In genomic region chr6:99521038-99521640, GRCm38 (mm10) we compare ENCODE assay signal across 8 mouse cellular contexts. TPM values are rescaled to one million over a fixed set of nuclear protein-coding genes. Genes with fewer than 3 reads are reported as not detected.
A peak's percentile ranks its signal among the peaks of the same experiment; 100 is the strongest.
DNase-seq lines count a peak whose midpoint lies in the region; ATAC-seq and TF ChIP-seq lines count a peak whose summit lies in the region.

No protein-coding gene starts in this region.

- peaks cover 22% of the 10 kb centered on the region for H3K4me1 ChIP-seq in G1E (ENCODE audit: insufficient read depth, low read depth, low read length)
- 0 out of 2 replicates have a peak, but pooled peaks cover 3% of the 10 kb centered on the region for H3K4me1 ChIP-seq in hindbrain, embryonic 11.5 days (replicated peaks; ENCODE audit: control insufficient read depth, insufficient read depth, low read length)

- no peak for ATAC-seq in G1E (ENCODE audit: extremely low read depth, insufficient number of reproducible peaks, low FRiP score, poor library complexity, severe bottlenecking)
- peak; percentile 55 for ATAC-seq in hindbrain, embryonic 11.5 days (ENCODE audit: low FRiP score)
- ATAC-seq in megakaryocyte, adult 5-6 weeks (ENCODE audit: poor library complexity, severe bottlenecking) = peak; percentile 21

- intact Hi-C loops in left cerebral cortex, postnatal 10 days (cut with DNase I) = loop anchor here (5.0 to 10.0 kb wide), 4 partner anchors 81 to 996 kb away; no protein-coding TSS in a partner anchor

- peak; percentile 27 for DNase-seq in G1E (ENCODE audit: low spot score)
- peak; percentile 38 for DNase-seq in cerebellum, adult 11-12 months
- peak; percentile 62 for DNase-seq in forelimb bud, embryonic 11.5 days (ENCODE audit: low read depth, low spot score)
- DNase-seq in hindbrain, embryonic 11.5 days (ENCODE audit: low spot score) = peak; percentile 72
- peak; percentile 45 to 85 for DNase-seq in left cerebral cortex, postnatal 10 days (ENCODE audit: extremely low spot score in 1 of 2, low spot score in 2 of 2)
- peak; percentile 56 for DNase-seq in right cerebral cortex, postnatal 4 days
- DNase-seq in c-Kit-positive CD71-positive TER-119-positive erythroid progenitor cells, embryonic 14.5 days (ENCODE audit: low spot score) = no peak

- 0% methylated on average over 45 of the region's 54 CpGs for WGBS in hindbrain, embryonic 11.5 days

- peak overlapping the region; percentile 96 for H3K27ac ChIP-seq in hindbrain, embryonic 11.5 days (ENCODE audit: low read depth, low read length)

- TF ChIP-seq CTCF in G1E (IDR thresholded peaks at IDR 0.05; ENCODE audit: low read depth, low read length) = no peak

- H3K4me2 ChIP-seq in hindbrain, embryonic 11.5 days (replicated peaks; ENCODE audit: low read depth, low read length) = peak overlapping the region; percentile 97

- H3K9ac ChIP-seq in hindbrain, embryonic 11.5 days (ENCODE audit: low read depth, low read length) = peak overlapping the region; percentile 93

- no peaks in the 10 kb centered on the region for H3K9me3 ChIP-seq in G1E (replicated peaks)
- no peaks in the 10 kb centered on the region for H3K9me3 ChIP-seq in hindbrain, embryonic 11.5 days (ENCODE audit: control insufficient read depth, low read length)

- H3K4me3 ChIP-seq in G1E (ENCODE audit: low read depth, low read length) = peak overlapping the region; percentile 89
- peak overlapping the region; percentile 82 for H3K4me3 ChIP-seq in hindbrain, embryonic 11.5 days (ENCODE audit: low read depth, low read length)

- no peaks in the 10 kb centered on the region for H3K27me3 ChIP-seq in G1E (ENCODE audit: insufficient read depth, low read length)
- H3K27me3 ChIP-seq in hindbrain, embryonic 11.5 days (ENCODE audit: control insufficient read depth, insufficient read depth, low read length) = no peaks in the 10 kb centered on the region

- peaks cover 14% of the 10 kb centered on the region for H3K36me3 ChIP-seq in G1E (replicated peaks)
- no peaks in the 10 kb centered on the region for H3K36me3 ChIP-seq in hindbrain, embryonic 11.5 days (ENCODE audit: control insufficient read depth, insufficient read depth, low read length)

RNA-seq across cellular contexts. Expression of gene Foxp1, which starts 1.4 kb away (rescaled TPM):
- 79.8 and 86.0 TPM in 2 replicates for total RNA-seq in G1E (2014; fragmentation: Nextera tagmentation)
- 51.9 and 57.4 TPM in 2 replicates for total RNA-seq in G1E (2017)
- polyA plus RNA-seq in G1E (2012) = 87.5 and 88.1 TPM in 2 replicates
- polyA plus RNA-seq in hindbrain, embryonic 11.5 days (2014; fragmentation: Nextera tagmentation; extraction: Ambion mirVana) = 81.5 and 91.9 TPM in 2 replicates
- total RNA-seq in left cerebral cortex, postnatal 10 days (2021) = 100 to 1,000 TPM; 157 to 161 TPM
- total RNA-seq in megakaryocyte, adult 5-6 weeks (2015) = 85.2 and 92.7 TPM in 2 replicates
- 59.5 and 68.6 TPM in 2 replicates for total RNA-seq in megakaryocyte, adult 5-6 weeks (2017)
